Comparison of ENCODE assay signal across 28 mouse cellular contexts in genomic region chr1:58725095-58725494, GRCm38 (mm10). TPM values are rescaled to one million over a fixed set of nuclear protein-coding genes. Genes with fewer than 3 reads are reported as not detected.
DNase-seq lines count a peak whose midpoint lies in the region; ATAC-seq and TF ChIP-seq lines count a peak whose summit lies in the region.
"Had no signal": no experiment of that assay in that cellular context is flagged by ENCODE, and none has a peak within 500 bp of the region (broad histone marks: within the 10 kb centered on the region; RNA-seq: fewer than 3 reads in every experiment).

No protein-coding gene starts in this region.

- H3K27me3 ChIP-seq in kidney, postnatal 0 days (ENCODE audit: insufficient read depth, low read length) = no peaks in the 10 kb centered on the region
- H3K27me3 ChIP-seq in kidney, embryonic 15.5 days = no peaks in the 10 kb centered on the region
- H3K27me3 ChIP-seq in CH12.LX (replicated peaks) = no peaks in the 10 kb centered on the region
- H3K27me3 ChIP-seq in forebrain, embryonic 16.5 days (replicated peaks; ENCODE audit: control insufficient read depth, insufficient read depth, low read length) = no peaks in the 10 kb centered on the region
- H3K27me3 ChIP-seq: embryonic facial prominence, embryonic 12.5 days; embryonic facial prominence, embryonic 15.5 days; forebrain, embryonic 15.5 days; hindbrain, embryonic 13.5 days; intestine, embryonic 15.5 days; Patski had no signal

- H3K79me2 ChIP-seq in CH12.LX (replicated peaks; ENCODE audit: control insufficient read depth, extremely low read depth, insufficient read depth, poor library complexity, severe bottlenecking) (peaks cover 44% of the 10 kb centered on the region), macrophage (ENCODE audit: inconsistent target) (peaks cover 91% of the 10 kb centered on the region)

- no peak for TF ChIP-seq POLR2A in CH12.LX (IDR thresholded peaks at IDR 0.05; ENCODE audit: low read depth, low read length)

- H3K9me3 ChIP-seq in kidney, postnatal 0 days (replicated peaks; ENCODE audit: low read length) = no peaks in the 10 kb centered on the region
- H3K9me3 ChIP-seq in kidney, embryonic 15.5 days (replicated peaks) = no peaks in the 10 kb centered on the region
- no peaks in the 10 kb centered on the region for H3K9me3 ChIP-seq in CH12.LX (replicated peaks; ENCODE audit: low read length)
- no peaks in the 10 kb centered on the region for H3K9me3 ChIP-seq in forebrain, embryonic 16.5 days (ENCODE audit: control insufficient read depth, low read length)
- H3K9me3 ChIP-seq: embryonic facial prominence, embryonic 12.5 days; embryonic facial prominence, embryonic 15.5 days; forebrain, embryonic 15.5 days; G1E; hindbrain, embryonic 13.5 days; intestine, embryonic 15.5 days had no signal

- H3K4me2 ChIP-seq in kidney, postnatal 0 days (ENCODE audit: low read length) = no peak overlapping the region
- H3K4me2 ChIP-seq in kidney, embryonic 15.5 days = no peak overlapping the region
- H3K4me2 ChIP-seq in CH12.LX (ENCODE audit: insufficient read depth, low read depth, poor library complexity, severe bottlenecking) = peak overlapping the region; percentile 80
- no peak overlapping the region for H3K4me2 ChIP-seq in forebrain, embryonic 16.5 days (ENCODE audit: low read length)
- H3K4me2 ChIP-seq: embryonic facial prominence, embryonic 15.5 days; forebrain, embryonic 15.5 days; heart, embryonic 11.5 days; hindbrain, embryonic 13.5 days; intestine, embryonic 15.5 days had no signal

- H3K4me3 ChIP-seq in kidney, postnatal 0 days (replicated peaks; ENCODE audit: low read depth, low read length) = no peak overlapping the region
- H3K4me3 ChIP-seq in kidney, embryonic 15.5 days (replicated peaks) = no peak overlapping the region
- H3K4me3 ChIP-seq in CH12.LX (replicated peaks in 1 of 3; ENCODE audit: low read depth in 2 of 3, low read length in 2 of 3, poor library complexity in 1 of 3) = peak overlapping the region in 1 of 3 experiments; percentile 24
- no peak overlapping the region for H3K4me3 ChIP-seq in macrophage (ENCODE audit: inconsistent target)
- no peak overlapping the region for H3K4me3 ChIP-seq in forebrain, embryonic 16.5 days (replicated peaks; ENCODE audit: low read length)
- H3K4me3 ChIP-seq: embryonic facial prominence, embryonic 12.5 days; embryonic facial prominence, embryonic 15.5 days; forebrain, embryonic 15.5 days; hindbrain, embryonic 13.5 days; intestine, embryonic 15.5 days had no signal

- TF ChIP-seq RAD21 in CH12.LX (IDR thresholded peaks at IDR 0.05; ENCODE audit: low read depth, low read length) = no peak

- dilution Hi-C loops in CH12.LX (cut with MboI; ENCODE audit: extremely low pct_ligation_motif_present, extremely low pct_unique_long_range_greater_than_20kb, low sequenced_read_pairs) = no loop called here

- in situ Hi-C loops in CH12.LX (cut with MboI; ENCODE audit: low pct_ligation_motif_present, low pct_unique_long_range_greater_than_20kb, low sequenced_read_pairs) = no loop called here

- peaks cover 19% of the 10 kb centered on the region for H3K36me3 ChIP-seq in kidney, postnatal 0 days (ENCODE audit: insufficient read depth, low read length)
- H3K36me3 ChIP-seq in kidney, embryonic 15.5 days = peaks cover 58% of the 10 kb centered on the region
- peaks cover 4 to 16% of the 10 kb centered on the region in 2 experiments for H3K36me3 ChIP-seq in CH12.LX (replicated peaks in 1 of 2; ENCODE audit: control insufficient read depth in 1 of 2, insufficient read depth in 1 of 2, low read length in 1 of 2)
- H3K36me3 ChIP-seq in macrophage (ENCODE audit: inconsistent target) = peaks cover 4% of the 10 kb centered on the region; the same call in 1 of the 2 replicates
- no peaks in the 10 kb centered on the region for H3K36me3 ChIP-seq in forebrain, embryonic 16.5 days (ENCODE audit: control insufficient read depth, insufficient read depth)
- H3K36me3 ChIP-seq: forebrain, embryonic 15.5 days had no signal

- TF ChIP-seq EP300 in CH12.LX (IDR thresholded peaks at IDR 0.05; ENCODE audit: low read length) = no peak

- TF ChIP-seq CTCF in kidney, postnatal 0 days (IDR thresholded peaks at IDR 0.05; ENCODE audit: low read depth) = no peak
- no peak for TF ChIP-seq CTCF in CH12.LX (conservative IDR thresholded peaks at IDR 0.05 in 1 of 2, IDR thresholded peaks at IDR 0.05 in 1 of 2; ENCODE audit: low read depth in 2 of 2, low read length in 2 of 2)

- no peak overlapping the region for H3K9ac ChIP-seq in kidney, postnatal 0 days (ENCODE audit: low read depth, low read length)
- H3K9ac ChIP-seq in kidney, embryonic 15.5 days = no peak overlapping the region
- H3K9ac ChIP-seq in CH12.LX (ENCODE audit: insufficient read depth, low read depth) = peak overlapping the region; percentile 91; the same call in 1 of the 2 replicates
- H3K9ac ChIP-seq in forebrain, embryonic 16.5 days (replicated peaks; ENCODE audit: low read depth, low read length) = no peak overlapping the region
- H3K9ac ChIP-seq: embryonic facial prominence, embryonic 12.5 days; embryonic facial prominence, embryonic 15.5 days; forebrain, embryonic 15.5 days; hindbrain, embryonic 13.5 days; intestine, embryonic 15.5 days had no signal

- H3K27ac ChIP-seq in kidney, postnatal 0 days = peak overlapping the region; percentile 68; the same call in 1 of the 2 replicates
- H3K27ac ChIP-seq in kidney, embryonic 15.5 days = no peak overlapping the region
- H3K27ac ChIP-seq in CH12.LX (ENCODE audit: insufficient read depth, low read depth) = peak overlapping the region; percentile 49; the same call in 1 of the 2 replicates
- peak overlapping the region; percentile 90 for H3K27ac ChIP-seq in macrophage
- H3K27ac ChIP-seq in forebrain, embryonic 16.5 days (ENCODE audit: low read length) = no peak overlapping the region
- H3K27ac ChIP-seq: embryonic facial prominence, embryonic 12.5 days; embryonic facial prominence, embryonic 15.5 days; forebrain, embryonic 15.5 days; hindbrain, embryonic 13.5 days; intestine, embryonic 15.5 days had no signal

- DNase-seq in kidney, postnatal 0 days (ENCODE audit: low spot score) = no peak
- no peak for DNase-seq in CH12.LX (ENCODE audit: extremely low read depth)
- no peak for DNase-seq in right cerebral cortex, postnatal 14 days
- DNase-seq: cerebellum, adult 11 months; cerebellum, adult 2 months; cerebellum, adult 9-11 months; cerebellum, postnatal 25 days; gastrocnemius, postnatal 14 days had no signal

- peaks cover 5% of the 10 kb centered on the region; the same call in 1 of the 2 replicates for H3K4me1 ChIP-seq in kidney, postnatal 0 days (replicated peaks; ENCODE audit: insufficient read depth, low read length)
- peaks cover 19% of the 10 kb centered on the region for H3K4me1 ChIP-seq in kidney, embryonic 15.5 days
- peaks cover 16 to 53% of the 10 kb centered on the region in 2 experiments for H3K4me1 ChIP-seq in CH12.LX (ENCODE audit: control insufficient read depth in 1 of 2, insufficient read depth in 2 of 2)
- H3K4me1 ChIP-seq in forebrain, embryonic 16.5 days (replicated peaks; ENCODE audit: control insufficient read depth, insufficient read depth, low read length) = peaks cover 4% of the 10 kb centered on the region
- H3K4me1 ChIP-seq: embryonic facial prominence, embryonic 12.5 days; hindbrain, embryonic 13.5 days; intestine, embryonic 15.5 days had no signal

- no peak for ATAC-seq in kidney, postnatal 0 days (replicated peaks; ENCODE audit: low FRiP score, low read depth)
- no peak for ATAC-seq in kidney, embryonic 15.5 days (replicated peaks; ENCODE audit: low FRiP score)
- ATAC-seq in forebrain, embryonic 16.5 days = no peak
- ATAC-seq: forebrain, embryonic 15.5 days; hindbrain, embryonic 16.5 days; intestine, embryonic 15.5 days; Patski had no signal

TF ChIP-seq in CH12.LX, 34 proteins besides CTCF, POLR2A, EP300 and RAD21 (continues in another document):
- TF ChIP-seq JUN (IDR thresholded peaks at IDR 0.05; ENCODE audit: insufficient read depth, low read depth, low read length) (no peak), MEF2A (IDR thresholded peaks at IDR 0.05; ENCODE audit: borderline replicate concordance, low read depth, low read length) (no peak), IRF4 (IDR thresholded peaks at IDR 0.05; ENCODE audit: low read depth, low read length) (no peak), NRF1 (IDR thresholded peaks at IDR 0.05; ENCODE audit: low read depth, low read length) (no peak), CHD1 (IDR thresholded peaks at IDR 0.05; ENCODE audit: low read depth, low read length) (peak; percentile 95), MYC (IDR thresholded peaks at IDR 0.05; ENCODE audit: low read depth, low read length) (no peak), JUND (conservative IDR thresholded peaks at IDR 0.05; ENCODE audit: low read depth, low read length) (0 out of 2 replicates have a peak, but pooled peaks have one; percentile 26), TBP (conservative IDR thresholded peaks at IDR 0.05; ENCODE audit: low read depth, low read length) (0 out of 2 replicates have a peak, but pooled peaks have one; percentile 31), MXI1 (IDR thresholded peaks at IDR 0.05; ENCODE audit: low read depth, low read length) (no peak)

RNA-seq across cellular contexts. Expression of gene Cflar, which starts 13.8 kb away (rescaled TPM):
- 62.1 and 66.4 TPM in 2 replicates for polyA plus RNA-seq in kidney, postnatal 0 days (2015; fragmentation: Nextera tagmentation; extraction: Ambion mirVana)
- polyA plus RNA-seq in kidney, embryonic 15.5 days (2015; fragmentation: Nextera tagmentation; extraction: Ambion mirVana) = 45.2 and 48.1 TPM in 2 replicates
- total RNA-seq in CH12.LX (2012; rRNA removed) = 46.8 and 49.2 TPM in 2 replicates
- total RNA-seq in CH12.LX (2014; rRNA removed) = 81.1 and 82.0 TPM in 2 replicates
- 28.3 and 35.7 TPM in 2 replicates for polyA plus RNA-seq in CH12.LX (2012; ENCODE audit: insufficient read length, low read depth)
- 1,000 to 10,000 TPM in 14 of 26 experiments, 100 to 1,000 TPM in 12; 263 to 1,825 (median 1,068) TPM for total RNA-seq in macrophage (2018; cell fraction: chromatin; rRNA removed)
- 100 to 1,000 TPM in 22 of 26 experiments, 10 to 100 TPM in 4; 87.0 to 559 (median 288) TPM for total RNA-seq in macrophage (2018; cell fraction: cytosol; rRNA removed)
- 1,000 to 10,000 TPM in 17 of 26 experiments, 100 to 1,000 TPM in 9; 365 to 1,587 (median 1,196) TPM for total RNA-seq in macrophage (2018; cell fraction: nucleus; rRNA removed)
- 53.3 to 68.2 TPM (median 67.9 TPM) in 3 replicates for polyA plus RNA-seq in macrophage (2018)
- 15.8 and 18.1 TPM in 2 replicates for polyA plus RNA-seq in forebrain, embryonic 16.5 days (2015; fragmentation: Nextera tagmentation; extraction: Ambion mirVana)

RNA-seq across cellular contexts. Expression of gene Als2cr12, which starts 29.3 kb away (rescaled TPM):
- 0.92 and 0.96 TPM in 2 replicates for polyA plus RNA-seq in kidney, postnatal 0 days (2015; fragmentation: Nextera tagmentation; extraction: Ambion mirVana)
- not detected in 2 replicates for polyA plus RNA-seq in kidney, embryonic 15.5 days (2015; fragmentation: Nextera tagmentation; extraction: Ambion mirVana)
- not detected in 2 replicates for total RNA-seq in CH12.LX (2012; rRNA removed)
- not detected in 2 replicates for total RNA-seq in CH12.LX (2014; rRNA removed)
- polyA plus RNA-seq in CH12.LX (2012; ENCODE audit: insufficient read length, low read depth) = 0.22 and 0.33 TPM in 2 replicates
- total RNA-seq in macrophage (2018; cell fraction: chromatin; rRNA removed) = not detected
- not detected for total RNA-seq in macrophage (2018; cell fraction: cytosol; rRNA removed)
- total RNA-seq in macrophage (2018; cell fraction: nucleus; rRNA removed) = not detected
- not detected in 3 replicates for polyA plus RNA-seq in macrophage (2018)
- not detected in 2 replicates for polyA plus RNA-seq in forebrain, embryonic 16.5 days (2015; fragmentation: Nextera tagmentation; extraction: Ambion mirVana)
- total RNA-seq: common myeloid progenitor, adult 5-6 weeks; gastrocnemius, adult 18-20 months; gastrocnemius, postnatal 14 days; heart, adult 18-20 months; heart, postnatal 25 days; hematopoietic stem cell, adult 5-6 weeks had no signal
- polyA plus RNA-seq: cerebellum, adult 2 months; embryonic facial prominence, embryonic 12.5 days; forebrain, embryonic 11.5 days; forebrain, embryonic 15.5 days; G1E; heart, embryonic 11.5 days; heart, embryonic 14.5 days; heart, postnatal 0 days; hindbrain, embryonic 13.5 days; hindbrain, embryonic 16.5 days had no signal

Comparison
In these comparisons a context has a peak if more than half of its experiments do, and no peak if none do; other contexts are left out.
1. H3K27ac ChIP-seq: peak in kidney, postnatal 0 days (single experiment), CH12.LX (single experiment) and macrophage (single experiment); none in kidney, embryonic 15.5 days (single experiment) and forebrain, embryonic 16.5 days (single experiment).